Mouse (Mus musculus): ENCODE measurements around the gene Mvb12b. TPM values are rescaled to one million over a fixed set of nuclear protein-coding genes. Genes with fewer than 3 reads are reported as not detected.

Mvb12b gene
- total RNA-seq, 2 experiments from 2014 or later, result 142 to 149 TPM

GRCm38 (mm10) chr2:33788131-33788530, 99.6 kb downstream of the Mvb12b start:
- DNase-seq, result no peak
- intact Hi-C loops (cut with DNase I), result no loop called here

- intact Hi-C loops (cut with DNase I), result no loop called here
- no peak for DNase-seq
Observed at GRCm38 (mm10) chr2:33786064-33786463, 101.7 kb downstream of the Mvb12b start.

- peak; percentile 74 for DNase-seq
- intact Hi-C loops (cut with DNase I), result no loop called here
Observed at GRCm38 (mm10) chr2:33785596-33785995, 102.2 kb downstream of the Mvb12b start.

- intact Hi-C loops (cut with DNase I), result no loop called here
- no peak for DNase-seq
Observed at GRCm38 (mm10) chr2:33784721-33785120, 103.0 kb downstream of the Mvb12b start.

GRCm38 (mm10) chr2:33783419-33783818, 104.3 kb downstream of the Mvb12b start:
- intact Hi-C loops (cut with DNase I), result no loop called here
- no peak for DNase-seq

- no peak for DNase-seq
- intact Hi-C loops (cut with DNase I), result no loop called here
Observed at GRCm38 (mm10) chr2:33781655-33782400, 105.9 kb downstream of the Mvb12b start.

GRCm38 (mm10) chr2:33778466-33778865, 109.3 kb downstream of the Mvb12b start:
- intact Hi-C loops (cut with DNase I), result no loop called here

GRCm38 (mm10) chr2:33777051-33777450, 110.7 kb downstream of the Mvb12b start:
- intact Hi-C loops (cut with DNase I), result no loop called here

More at GRCm38 (mm10) chr2:33778466-33778865, 109.3 kb downstream of the Mvb12b start:
- DNase-seq, result no peak

GRCm38 (mm10) chr2:33774884-33775283, 112.9 kb downstream of the Mvb12b start:
- intact Hi-C loops (cut with DNase I), result no loop called here
- DNase-seq, result no peak

More at GRCm38 (mm10) chr2:33777051-33777450, 110.7 kb downstream of the Mvb12b start:
- peak; percentile 0 for DNase-seq

- intact Hi-C loops (cut with DNase I), result no loop called here
- no peak for DNase-seq
Observed at GRCm38 (mm10) chr2:33774106-33774505, 113.6 kb downstream of the Mvb12b start.

GRCm38 (mm10) chr2:33772439-33772838, 115.3 kb downstream of the Mvb12b start:
- DNase-seq, result peak; percentile 67
- intact Hi-C loops (cut with DNase I), result no loop called here

- DNase-seq, result no peak
- intact Hi-C loops (cut with DNase I), result no loop called here
Observed at GRCm38 (mm10) chr2:33771388-33771787, 116.4 kb downstream of the Mvb12b start.

GRCm38 (mm10) chr2:33770526-33771130, 117.1 kb downstream of the Mvb12b start:
- intact Hi-C loops (cut with DNase I), result no loop called here
- no peak for DNase-seq

GRCm38 (mm10) chr2:33764476-33764875, 123.3 kb downstream of the Mvb12b start:
- no peak for DNase-seq
- intact Hi-C loops (cut with DNase I), result no loop called here

- DNase-seq, result no peak
- intact Hi-C loops (cut with DNase I), result no loop called here
Observed at GRCm38 (mm10) chr2:33762210-33762609, 125.5 kb downstream of the Mvb12b start.

- intact Hi-C loops (cut with DNase I), result no loop called here
- DNase-seq, result peak; percentile 67
Observed at GRCm38 (mm10) chr2:33760571-33760991, 127.2 kb downstream of the Mvb12b start.

- no peak for DNase-seq
- intact Hi-C loops (cut with DNase I), result no loop called here
Observed at GRCm38 (mm10) chr2:33759447-33759846, 128.3 kb downstream of the Mvb12b start.

- no peak for DNase-seq
- intact Hi-C loops (cut with DNase I), result no loop called here
Observed at GRCm38 (mm10) chr2:33755633-33756020, 132.1 kb downstream of the Mvb12b start.

GRCm38 (mm10) chr2:33754980-33755632, 132.6 kb downstream of the Mvb12b start:
- intact Hi-C loops (cut with DNase I), result no loop called here
- no peak for DNase-seq

- no peak for DNase-seq
- intact Hi-C loops (cut with DNase I), result no loop called here
Observed at GRCm38 (mm10) chr2:33754317-33754633, 133.5 kb downstream of the Mvb12b start.

GRCm38 (mm10) chr2:33753630-33754316, 134.0 kb downstream of the Mvb12b start:
- intact Hi-C loops (cut with DNase I), result no loop called here
- DNase-seq, result peak; percentile 95

Data from left cerebral cortex, postnatal 4 days (tissue).